ENCODE assay signal across 20 mouse cellular contexts in genomic region chr6:15370827-15371226, GRCm38 (mm10).
DNase-seq lines count a peak whose midpoint lies in the region; ATAC-seq and TF ChIP-seq lines count a peak whose summit lies in the region.
"Had no signal": no experiment of that assay in that cellular context is flagged by ENCODE, and none has a peak within 500 bp of the region (broad histone marks: within the 10 kb centered on the region; RNA-seq: fewer than 3 reads in every experiment).

No protein-coding gene starts in this region.

- H3K36me3 ChIP-seq in forebrain, embryonic 12.5 days (replicated peaks) = no peaks in the 10 kb centered on the region
- H3K36me3 ChIP-seq in forebrain, embryonic 13.5 days (ENCODE audit: poor library complexity, severe bottlenecking) = no peaks in the 10 kb centered on the region
- no peaks in the 10 kb centered on the region for H3K36me3 ChIP-seq in midbrain, embryonic 10.5 days
- H3K36me3 ChIP-seq in midbrain, postnatal 0 days (ENCODE audit: insufficient read depth, low read length) = no peaks in the 10 kb centered on the region
- H3K36me3 ChIP-seq in midbrain, embryonic 14.5 days (ENCODE audit: control insufficient read depth, insufficient read depth, low read length) = no peaks in the 10 kb centered on the region
- H3K36me3 ChIP-seq: embryonic facial prominence, embryonic 15.5 days; heart, embryonic 10.5 days; heart, embryonic 15.5 days; intestine, embryonic 15.5 days had no signal

- peaks cover 32% of the 10 kb centered on the region for H3K4me1 ChIP-seq in forebrain, embryonic 12.5 days
- H3K4me1 ChIP-seq in forebrain, embryonic 13.5 days = peaks cover 26% of the 10 kb centered on the region
- peaks cover 27% of the 10 kb centered on the region for H3K4me1 ChIP-seq in midbrain, embryonic 10.5 days
- H3K4me1 ChIP-seq in midbrain, postnatal 0 days (ENCODE audit: insufficient read depth, low read length) = no peaks in the 10 kb centered on the region
- peaks cover 20% of the 10 kb centered on the region for H3K4me1 ChIP-seq in midbrain, embryonic 14.5 days (ENCODE audit: control insufficient read depth, insufficient read depth, low read length)
- H3K4me1 ChIP-seq: embryonic facial prominence, embryonic 15.5 days; heart, embryonic 10.5 days; heart, embryonic 15.5 days; intestine, embryonic 15.5 days had no signal

- 0 out of 2 replicates have a peak overlapping the region, but pooled peaks have one; percentile 20 for H3K27ac ChIP-seq in forebrain, embryonic 12.5 days
- H3K27ac ChIP-seq in forebrain, embryonic 13.5 days = no peak overlapping the region
- peak overlapping the region; percentile 55; the same call in 1 of the 2 replicates for H3K27ac ChIP-seq in midbrain, embryonic 10.5 days (replicated peaks)
- no peak overlapping the region for H3K27ac ChIP-seq in midbrain, postnatal 0 days (ENCODE audit: low read depth, low read length)
- H3K27ac ChIP-seq in midbrain, embryonic 14.5 days (replicated peaks; ENCODE audit: low read depth, low read length) = peak overlapping the region; percentile 2; the same call in 1 of the 2 replicates
- H3K27ac ChIP-seq: embryonic facial prominence, embryonic 15.5 days; gastrocnemius, adult 2 months; heart, embryonic 10.5 days; heart, embryonic 15.5 days; intestine, embryonic 15.5 days had no signal

- no peak for ATAC-seq in forebrain, embryonic 12.5 days (ENCODE audit: low FRiP score)
- no peak for ATAC-seq in forebrain, embryonic 13.5 days
- ATAC-seq in midbrain, postnatal 0 days (ENCODE audit: low FRiP score) = no peak
- ATAC-seq in midbrain, embryonic 14.5 days (ENCODE audit: low FRiP score, low TSS enrichment) = no peak
- ATAC-seq in megakaryocyte progenitor cell, adult 5-6 weeks (replicated peaks; ENCODE audit: poor library complexity) = no peak
- ATAC-seq: activated CD4-positive, CD25-positive, alpha-beta regulatory T cell, adult 4 months; intestine, embryonic 15.5 days; Patski had no signal

- TF ChIP-seq CTCF in midbrain, postnatal 0 days (IDR thresholded peaks at IDR 0.05) = no peak

- H3K9ac ChIP-seq in forebrain, embryonic 12.5 days = no peak overlapping the region
- no peak overlapping the region for H3K9ac ChIP-seq in forebrain, embryonic 13.5 days
- H3K9ac ChIP-seq in midbrain, postnatal 0 days (replicated peaks; ENCODE audit: low read length, poor library complexity, severe bottlenecking) = no peak overlapping the region
- H3K9ac ChIP-seq in midbrain, embryonic 14.5 days (replicated peaks; ENCODE audit: low read length) = no peak overlapping the region
- H3K9ac ChIP-seq: embryonic facial prominence, embryonic 15.5 days; heart, embryonic 15.5 days; intestine, embryonic 15.5 days had no signal

- intact Hi-C loops in left cerebral cortex, postnatal 14 days (cut with DNase I) = no loop called here

- H3K4me3 ChIP-seq in forebrain, embryonic 12.5 days (replicated peaks) = no peak overlapping the region
- no peak overlapping the region for H3K4me3 ChIP-seq in forebrain, embryonic 13.5 days
- H3K4me3 ChIP-seq in midbrain, embryonic 10.5 days = no peak overlapping the region
- H3K4me3 ChIP-seq in midbrain, postnatal 0 days (ENCODE audit: low read depth, low read length) = no peak overlapping the region
- no peak overlapping the region for H3K4me3 ChIP-seq in midbrain, embryonic 14.5 days (replicated peaks; ENCODE audit: low read depth, low read length)
- H3K4me3 ChIP-seq: embryonic facial prominence, embryonic 15.5 days; erythroblast, embryonic 14.5 days; gastrocnemius, adult 2 months; heart, embryonic 10.5 days; heart, embryonic 15.5 days; intestine, embryonic 15.5 days had no signal

- H3K9me3 ChIP-seq in forebrain, embryonic 12.5 days = no peaks in the 10 kb centered on the region
- H3K9me3 ChIP-seq in forebrain, embryonic 13.5 days (replicated peaks) = no peaks in the 10 kb centered on the region
- no peaks in the 10 kb centered on the region for H3K9me3 ChIP-seq in midbrain, embryonic 10.5 days (replicated peaks)
- no peaks in the 10 kb centered on the region for H3K9me3 ChIP-seq in midbrain, postnatal 0 days (ENCODE audit: low read length)
- no peaks in the 10 kb centered on the region for H3K9me3 ChIP-seq in midbrain, embryonic 14.5 days (ENCODE audit: control insufficient read depth, low read length)
- H3K9me3 ChIP-seq: embryonic facial prominence, embryonic 15.5 days; heart, embryonic 10.5 days; heart, embryonic 15.5 days; intestine, embryonic 15.5 days had no signal

- 82% methylated on average over 4 of the region's 4 CpGs for WGBS in forebrain, embryonic 12.5 days
- WGBS in forebrain, embryonic 13.5 days = 71% methylated on average over 4 of the region's 4 CpGs
- WGBS in midbrain, embryonic 10.5 days = 80% methylated on average over 4 of the region's 4 CpGs
- 57% methylated on average over 4 of the region's 4 CpGs for WGBS in midbrain, postnatal 0 days
- WGBS in midbrain, embryonic 14.5 days = 52% methylated on average over 4 of the region's 4 CpGs

- H3K4me2 ChIP-seq in forebrain, embryonic 12.5 days = no peak overlapping the region
- no peak overlapping the region for H3K4me2 ChIP-seq in forebrain, embryonic 13.5 days
- no peak overlapping the region for H3K4me2 ChIP-seq in midbrain, postnatal 0 days (ENCODE audit: low read depth, low read length, poor library complexity, severe bottlenecking)
- H3K4me2 ChIP-seq in midbrain, embryonic 14.5 days (ENCODE audit: low read length) = no peak overlapping the region
- H3K4me2 ChIP-seq: embryonic facial prominence, embryonic 15.5 days; heart, embryonic 15.5 days; intestine, embryonic 15.5 days had no signal

- H3K27me3 ChIP-seq in forebrain, embryonic 12.5 days = no peaks in the 10 kb centered on the region
- H3K27me3 ChIP-seq in forebrain, embryonic 13.5 days = no peaks in the 10 kb centered on the region
- H3K27me3 ChIP-seq in midbrain, embryonic 10.5 days (ENCODE audit: low read depth, poor library complexity, severe bottlenecking) = no peaks in the 10 kb centered on the region
- no peaks in the 10 kb centered on the region for H3K27me3 ChIP-seq in midbrain, postnatal 0 days (ENCODE audit: insufficient read depth, low read length)
- no peaks in the 10 kb centered on the region for H3K27me3 ChIP-seq in midbrain, embryonic 14.5 days (ENCODE audit: control insufficient read depth, insufficient read depth, low read length)
- H3K27me3 ChIP-seq: embryonic facial prominence, embryonic 15.5 days; heart, embryonic 15.5 days; intestine, embryonic 15.5 days had no signal

- DNase-seq in midbrain, embryonic 10.5 days (ENCODE audit: low spot score) = no peak
- no peak for DNase-seq in midbrain, postnatal 0 days (ENCODE audit: low spot score)
- DNase-seq in midbrain, embryonic 14.5 days = no peak
- DNase-seq in retina, postnatal 1 day = peak; percentile 10
- no peak for DNase-seq in left cerebral cortex, postnatal 14 days (ENCODE audit: low spot score in 2 of 2)
- DNase-seq: adrenal gland, postnatal 25 days; cerebellum, adult 18-20 months; cerebellum, postnatal 10 days; gastrocnemius, adult 2 months; gastrocnemius, postnatal 25 days had no signal

Comparison
In these comparisons a context has a peak if more than half of its experiments do, and no peak if none do; other contexts are left out.
1. H3K27ac ChIP-seq: peak in forebrain, embryonic 12.5 days (single experiment), midbrain, embryonic 10.5 days (single experiment) and midbrain, embryonic 14.5 days (single experiment); none in forebrain, embryonic 13.5 days (single experiment) and midbrain, postnatal 0 days (single experiment).